Mouse (Mus musculus): ENCODE data around the gene Crygn.

The Crygn gene

GRCm38 (mm10) chr5:24709962-24710361 is 47.8 kb downstream of the Crygn start:
- DNase-seq (ENCODE audit: low spot score in 2 of 2), result peak in 1 of 2 experiments; percentile 23

DNA sequence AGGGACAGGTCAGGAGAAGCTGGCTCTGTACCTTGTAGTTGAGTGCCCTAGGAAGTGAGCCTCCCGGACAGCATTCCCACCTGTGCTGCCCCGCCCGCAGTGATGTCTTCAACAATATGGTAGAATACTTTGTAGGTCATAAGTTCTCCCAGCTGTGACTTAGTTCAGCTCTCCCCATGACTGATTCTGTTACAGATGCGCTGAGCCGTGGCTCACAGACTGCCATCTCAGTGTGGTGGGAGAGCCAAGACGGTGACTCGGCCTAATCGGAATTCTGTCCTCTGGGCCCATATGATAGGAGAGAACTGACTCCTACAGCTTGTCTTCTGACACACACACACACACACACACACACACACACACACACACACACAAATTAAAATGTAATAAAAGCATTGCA is 53.2 kb downstream of the Crygn start:
- DNase-seq (ENCODE audit: low spot score in 2 of 2), result no peak

GRCm38 (mm10) chr5:24701271-24701670 is 56.5 kb downstream of the Crygn start:
- DNase-seq (ENCODE audit: low spot score in 2 of 2), result no peak

All from right cerebral cortex, adult 2 months (tissue).